Mouse (Mus musculus) stomach, postnatal 0 days (tissue): ENCODE measurements around the gene Spata1.

Experiments
- CTCF ChIP-seq: IDR thresholded peaks from 2 replicates; pipeline ENCODE4 v1.5.1; 2016; ENCODE audit warnings: antibody characterized with exemption, low read depth, mild to moderate bottlenecking, moderate library complexity
- EP300 ChIP-seq: optimal IDR thresholded peaks from 2 replicates; pipeline ENCODE3; 2016; ENCODE audit warnings: antibody characterized with exemption

- no peak for TF ChIP-seq EP300
- no peak for TF ChIP-seq CTCF
Measured at GRCm38 (mm10) chr3:146433681-146434350, 65.7 kb downstream of the Spata1 start.
